Mouse (Mus musculus) left cerebral cortex, adult 9 months (tissue): ENCODE measurements around the gene Nav2.

ENCODE experiments used
- DNase-seq, 2 experiments: peaks; one replicate each; pipeline ENCODE4 v3.0.0; 2022; ENCODE audit warnings: low spot score in 2 of 2

Nav2 gene

DNA sequence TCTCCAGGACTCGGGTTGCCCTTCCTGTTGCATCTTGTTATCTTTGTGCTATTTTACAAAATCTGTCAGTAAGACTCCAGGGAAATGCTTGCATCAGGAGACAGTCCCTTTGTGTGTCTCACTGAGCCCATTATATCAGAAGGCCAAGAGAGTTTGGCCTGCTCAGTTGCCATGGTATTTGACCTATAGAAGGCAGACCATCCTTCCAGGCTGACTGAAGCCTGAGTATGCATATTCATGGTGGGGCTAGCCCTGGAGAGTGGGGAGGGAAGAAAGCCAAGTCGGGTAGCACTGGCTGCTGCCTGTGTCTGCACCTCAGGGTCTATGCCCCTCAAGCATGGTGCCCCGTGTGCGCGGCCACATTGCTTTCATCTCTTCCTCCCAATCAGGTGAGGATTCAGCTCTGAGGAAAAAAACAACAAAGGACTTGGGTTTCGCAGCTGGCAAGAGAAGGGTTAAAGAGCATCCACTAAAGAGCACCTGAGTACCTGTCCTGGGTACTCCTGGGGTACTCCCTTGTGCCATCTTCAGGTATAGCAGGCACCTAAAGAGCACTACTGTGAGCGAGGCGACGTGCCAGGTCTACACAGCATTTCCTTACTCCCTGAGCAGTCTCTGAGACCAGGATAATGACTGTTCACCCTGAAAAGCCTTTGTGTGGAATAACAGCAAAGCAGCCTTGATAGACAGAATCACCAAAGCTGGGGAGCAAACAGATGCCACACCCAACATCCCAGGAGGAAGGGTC lies 144.5 kb downstream of the Nav2 start:
- no peak for DNase-seq

GRCm38 (mm10) chr7:49055273-49055672 lies 146.8 kb downstream of the Nav2 start:
- DNase-seq: peak in 1 of 2 experiments; percentile 11

DNA sequence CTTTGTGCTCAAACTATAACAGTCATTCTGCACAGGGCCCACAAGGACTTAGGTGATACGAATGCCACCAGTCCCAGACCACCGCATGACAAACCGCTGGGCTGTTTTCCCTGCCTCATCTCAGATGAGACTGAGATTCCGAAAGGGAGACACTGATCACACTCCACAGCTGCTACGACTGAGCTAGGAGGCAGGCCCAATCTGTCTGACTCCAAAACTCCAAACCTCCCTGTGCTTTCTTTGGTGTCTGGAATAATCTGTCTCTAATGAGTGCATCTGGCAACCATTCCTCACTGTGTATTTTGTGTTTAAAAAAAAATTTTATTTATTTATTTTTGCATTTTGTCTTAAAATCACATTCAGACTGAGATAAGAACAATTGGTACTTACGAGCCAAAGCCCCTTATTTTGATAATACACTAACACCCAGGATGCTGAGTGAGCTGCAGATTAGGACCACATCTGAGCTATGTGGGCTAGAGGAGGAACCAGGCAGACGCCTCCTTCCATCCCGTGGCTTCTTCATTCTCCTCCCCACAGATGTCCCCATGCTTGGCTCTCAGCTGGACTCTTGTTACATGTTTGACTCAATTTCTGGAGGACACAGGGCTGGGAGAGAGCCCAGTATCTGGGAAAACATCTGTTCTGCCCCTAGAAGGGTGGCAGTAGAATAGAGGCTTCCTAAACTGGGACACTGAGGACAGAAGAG lies 149.9 kb downstream of the Nav2 start:
- DNase-seq: no peak

GRCm38 (mm10) chr7:49064792-49065521 lies 156.4 kb downstream of the Nav2 start:
- peak in 1 of 2 experiments; percentile 24 for DNase-seq

DNA sequence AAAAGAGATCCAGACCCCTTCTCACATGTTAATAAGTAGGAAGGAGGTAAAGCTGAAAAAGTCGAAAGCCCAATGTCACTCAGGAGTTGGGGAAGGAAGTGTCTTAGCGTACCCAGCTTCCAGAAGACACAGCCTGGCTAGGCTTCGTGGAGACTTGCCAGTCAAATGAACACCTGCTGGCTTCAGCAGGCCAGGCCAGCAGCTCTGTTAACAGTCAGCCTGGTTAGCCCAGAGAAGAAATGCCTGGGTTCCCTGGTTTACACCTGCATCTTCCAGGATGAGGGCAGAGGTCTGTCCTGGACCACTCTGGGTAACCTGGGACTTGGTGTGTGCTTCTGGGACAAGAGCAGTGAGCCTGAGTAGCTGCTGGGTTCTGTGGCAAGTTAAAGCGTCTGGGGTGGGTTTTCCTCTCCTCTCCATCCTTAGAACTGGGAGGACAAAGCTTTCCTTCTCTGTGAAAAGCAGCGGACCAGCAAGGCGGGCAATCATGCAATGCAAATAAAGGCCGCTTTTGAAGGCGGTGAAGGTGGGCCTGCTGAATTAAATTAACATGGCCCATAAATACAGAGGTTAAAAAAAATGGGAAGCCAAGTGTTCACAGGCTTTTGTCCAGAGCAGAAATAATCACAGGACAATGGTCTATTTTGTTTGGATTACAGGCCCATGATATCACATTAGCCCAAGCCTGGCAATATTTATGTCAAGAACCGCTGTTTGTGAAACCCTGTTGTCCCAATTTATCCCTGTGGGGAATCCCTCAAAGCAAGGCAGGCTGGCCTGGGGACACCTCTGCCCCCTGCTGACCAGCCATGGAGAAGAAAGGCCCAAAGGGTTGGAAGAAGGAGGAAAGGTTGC lies 157.3 kb downstream of the Nav2 start:
- DNase-seq: peak in 1 of 2 experiments; percentile 48

GRCm38 (mm10) chr7:49066828-49067227 lies 158.3 kb downstream of the Nav2 start:
- no peak for DNase-seq

- no peak for DNase-seq
These were observed 161.0 kb downstream of the Nav2 start for GRCm38 (mm10) chr7:49069396-49069961.

GRCm38 (mm10) chr7:49070621-49071020 lies 162.1 kb downstream of the Nav2 start:
- no peak for DNase-seq

- no peak for DNase-seq
These were observed 162.6 kb downstream of the Nav2 start for GRCm38 (mm10) chr7:49071141-49071567.

- DNase-seq: no peak
These were observed 166.9 kb downstream of the Nav2 start for GRCm38 (mm10) chr7:49075333-49075934.

- peak in 1 of 2 experiments; percentile 74 for DNase-seq
These were observed 167.8 kb downstream of the Nav2 start for GRCm38 (mm10) chr7:49076283-49076694.

DNA sequence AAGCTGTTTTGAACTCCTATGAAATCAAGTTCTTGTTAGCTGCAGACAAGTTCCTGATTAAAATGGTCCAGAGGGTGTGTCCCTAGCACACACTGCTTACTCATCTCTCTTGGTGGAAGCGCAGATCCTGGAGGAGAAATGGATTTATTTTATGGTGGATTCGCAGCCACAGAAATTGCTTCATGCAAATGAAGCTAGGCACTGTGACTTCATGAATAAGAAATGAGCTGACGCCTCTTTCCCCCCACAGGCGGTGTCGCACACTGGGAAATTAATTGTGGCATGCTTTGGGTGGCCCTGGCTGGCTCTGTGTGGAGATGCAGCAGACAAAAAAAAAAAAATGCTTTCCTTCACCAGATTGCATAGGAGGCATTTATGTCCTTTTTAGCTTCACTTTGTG lies 170.4 kb downstream of the Nav2 start:
- DNase-seq: peak in 1 of 2 experiments; percentile 37

DNA sequence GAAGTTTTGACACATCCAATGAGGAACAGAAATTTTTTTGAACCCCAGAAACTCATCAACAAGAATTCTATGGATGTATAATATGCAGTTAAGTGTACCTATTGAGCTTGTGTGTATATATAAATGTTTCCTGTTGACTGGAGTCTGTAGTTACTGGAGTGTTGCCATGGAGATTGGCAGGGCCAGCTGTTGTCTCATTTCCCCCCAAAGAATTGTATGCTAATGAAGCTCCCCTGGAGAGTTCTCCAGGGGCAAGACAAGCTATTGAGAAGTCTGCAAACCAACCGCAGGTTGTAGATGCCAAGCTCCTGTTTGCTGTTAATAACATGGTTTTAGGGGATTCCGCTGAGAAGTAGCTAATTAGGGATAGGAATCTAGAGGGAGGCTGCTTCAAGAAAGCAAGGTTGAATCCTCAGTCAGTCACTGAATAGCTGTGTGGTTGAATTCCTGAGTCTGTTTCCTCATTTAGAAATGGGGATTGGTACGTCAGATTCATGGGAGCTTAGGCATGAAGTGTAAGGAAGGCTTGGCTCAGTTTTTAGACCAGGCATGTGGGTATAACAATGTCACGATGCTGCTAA lies 174.2 kb downstream of the Nav2 start:
- no peak for DNase-seq

DNA sequence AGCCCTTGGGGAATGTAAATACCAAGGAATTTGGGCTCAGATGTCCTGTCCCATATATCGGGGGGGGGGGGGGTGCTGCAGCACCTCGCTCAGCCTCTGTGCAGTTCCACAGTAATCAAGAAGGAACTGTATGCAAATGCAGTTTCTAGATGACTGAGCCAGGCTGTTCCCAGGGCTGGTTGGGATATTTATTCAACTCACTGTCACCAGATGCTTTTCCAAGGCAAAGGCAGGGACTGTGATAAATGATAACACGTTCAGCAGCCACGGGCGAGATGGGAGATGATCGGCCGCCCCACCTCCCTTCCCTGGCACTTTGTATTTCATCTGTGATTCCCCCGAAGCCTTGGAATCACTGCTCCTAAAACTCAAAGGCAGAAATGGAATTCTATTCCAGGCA lies 176.3 kb downstream of the Nav2 start:
- peak in 1 of 2 experiments; percentile 33 for DNase-seq

DNA sequence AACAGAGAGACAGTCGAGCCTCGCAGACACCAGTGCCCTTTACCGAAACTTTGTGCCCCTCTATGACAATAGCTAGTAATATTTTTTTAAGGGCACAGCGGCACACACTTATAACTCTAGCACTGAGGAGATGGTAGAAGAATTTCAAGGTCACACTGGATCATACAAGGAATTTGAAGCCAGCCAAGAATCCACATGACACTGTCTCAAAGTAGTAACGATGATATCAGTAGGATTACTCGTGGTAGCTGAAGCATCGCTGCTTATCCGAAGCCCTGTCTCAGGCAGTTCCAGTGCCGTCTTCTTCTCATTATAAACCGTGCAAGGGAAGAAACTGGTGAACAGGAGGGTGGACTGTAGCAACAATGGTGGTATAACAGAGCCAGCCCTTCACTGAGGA lies 177.2 kb downstream of the Nav2 start:
- DNase-seq: no peak

- DNase-seq: no peak
These were observed 178.6 kb downstream of the Nav2 start for GRCm38 (mm10) chr7:49087154-49087553.

DNA sequence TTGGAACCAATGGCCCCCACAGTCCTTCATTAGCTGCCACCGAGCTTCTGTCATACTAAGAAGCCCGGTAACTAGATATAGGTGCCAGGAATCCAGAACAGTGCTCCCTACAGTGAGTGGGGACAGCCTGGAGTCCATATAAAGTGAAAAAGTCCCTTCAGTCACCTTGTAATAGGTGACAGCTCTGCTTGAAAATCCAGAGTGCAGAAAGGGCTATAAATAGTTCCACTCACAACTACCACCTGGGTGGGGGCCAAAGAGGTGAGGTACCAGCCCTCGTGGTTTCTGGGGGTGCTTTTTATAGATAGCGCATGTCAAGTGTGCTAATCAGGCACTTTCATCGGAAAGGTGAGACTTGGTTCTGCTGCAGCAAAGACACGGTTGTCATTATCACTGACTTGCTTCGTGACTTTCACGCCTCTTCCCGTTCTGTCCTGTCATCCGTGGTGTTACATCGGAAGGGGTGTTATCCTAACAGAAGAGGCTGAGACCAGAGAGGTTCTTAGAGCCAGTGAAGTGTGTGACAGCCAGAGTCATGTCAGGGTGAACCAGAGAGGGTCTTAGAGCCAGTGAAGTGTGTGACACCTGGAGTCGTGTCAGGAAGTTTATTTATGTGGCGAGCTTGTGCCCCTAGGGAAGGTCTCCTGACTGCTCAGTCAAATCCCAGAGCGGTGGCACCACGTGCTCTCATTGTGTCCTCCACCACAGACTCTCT lies 179.8 kb downstream of the Nav2 start:
- DNase-seq: no peak

GRCm38 (mm10) chr7:49091371-49091770 lies 182.9 kb downstream of the Nav2 start:
- DNase-seq: no peak

DNA sequence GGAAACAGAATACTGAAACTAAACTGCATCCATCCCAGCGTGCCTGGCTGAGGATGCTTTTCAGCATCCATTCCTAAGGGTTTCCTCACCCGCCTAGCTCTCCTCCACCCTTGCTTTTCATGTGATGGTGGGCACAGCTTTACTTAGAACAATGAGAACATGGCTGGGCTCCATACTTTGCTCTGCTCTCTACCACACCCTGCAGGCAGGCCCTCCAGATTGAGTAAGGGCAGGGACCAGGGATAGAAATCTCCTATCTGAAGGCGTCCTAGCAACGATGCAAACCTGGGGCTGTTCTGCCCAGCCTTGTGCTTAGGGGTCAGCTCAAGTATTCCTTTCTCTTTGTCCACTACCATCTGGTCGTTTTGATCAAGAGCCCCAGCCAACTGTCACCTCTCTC lies 183.4 kb downstream of the Nav2 start:
- DNase-seq: no peak

DNA sequence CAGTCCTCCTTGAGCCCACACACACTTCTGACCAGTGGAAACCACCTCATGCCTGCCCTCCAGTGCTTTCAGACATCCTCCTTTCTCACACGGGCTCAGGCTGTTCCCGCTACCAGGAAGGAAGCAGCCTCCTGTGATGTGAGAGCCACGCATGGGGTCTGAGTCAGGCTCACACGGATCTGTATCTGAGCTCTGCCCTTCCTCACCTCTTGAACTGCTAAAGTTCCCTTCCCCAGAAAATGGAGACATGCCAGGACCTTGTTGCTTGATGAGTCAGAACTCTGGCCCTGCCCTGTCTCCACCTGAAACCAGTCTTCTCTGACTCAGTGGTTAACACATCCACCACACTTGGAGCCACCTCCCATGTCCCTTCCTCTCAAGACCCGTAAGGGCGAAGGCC lies 185.1 kb downstream of the Nav2 start:
- no peak for DNase-seq
